Mouse (Mus musculus): Measurements from ENCODE around the gene Sap30bp.

The Sap30bp gene

GRCm38 (mm10) chr11:115904956-115905790, 27.9 kb upstream of the Sap30bp start:
- peak; percentile 74 for DNase-seq (ENCODE audit: low spot score)

GRCm38 (mm10) chr11:115906116-115906515, 27.0 kb upstream of the Sap30bp start:
- no peak for DNase-seq (ENCODE audit: low spot score)

GRCm38 (mm10) chr11:115906521-115906920, 26.6 kb upstream of the Sap30bp start:
- no peak for DNase-seq (ENCODE audit: low spot score)

- peak; percentile 71 for DNase-seq (ENCODE audit: low spot score)
Measured at GRCm38 (mm10) chr11:115911134-115911561, 21.9 kb upstream of the Sap30bp start.

- DNase-seq (ENCODE audit: low spot score): peak; percentile 62
Measured at GRCm38 (mm10) chr11:115911632-115912376, 21.3 kb upstream of the Sap30bp start, which contains the start of gene Smim6. TSS of gene Smim6 (plus strand) at chr11:115912017.

GRCm38 (mm10) chr11:115916579-115916978, 16.5 kb upstream of the Sap30bp start:
- DNase-seq (ENCODE audit: low spot score): no peak

- no peak for DNase-seq (ENCODE audit: low spot score)
Measured at GRCm38 (mm10) chr11:115918637-115919036, 14.4 kb upstream of the Sap30bp start.

GRCm38 (mm10) chr11:115919073-115919472, 14.0 kb upstream of the Sap30bp start:
- DNase-seq (ENCODE audit: low spot score): no peak

- DNase-seq (ENCODE audit: low spot score): peak; percentile 63
Measured at GRCm38 (mm10) chr11:115920110-115920818, 12.8 kb upstream of the Sap30bp start.

GRCm38 (mm10) chr11:115921986-115922385, 11.1 kb upstream of the Sap30bp start:
- DNase-seq (ENCODE audit: low spot score): no peak

- DNase-seq (ENCODE audit: low spot score): no peak
Measured at GRCm38 (mm10) chr11:115929031-115929430, 4.1 kb upstream of the Sap30bp start.

- no peak for DNase-seq (ENCODE audit: low spot score)
Measured at GRCm38 (mm10) chr11:115929818-115930217, 3.3 kb upstream of the Sap30bp start.

GRCm38 (mm10) chr11:115931235-115931634, 1.8 kb upstream of the Sap30bp start:
- no peak for DNase-seq (ENCODE audit: low spot score)

GRCm38 (mm10) chr11:115933747-115934110, 647 bp downstream of the Sap30bp start:
- DNase-seq (ENCODE audit: low spot score): no peak

GRCm38 (mm10) chr11:115939690-115940329, 6.7 kb downstream of the Sap30bp start:
- peak; percentile 72 for DNase-seq (ENCODE audit: low spot score)

- DNase-seq (ENCODE audit: low spot score): no peak
Measured at GRCm38 (mm10) chr11:115941980-115942379, 8.9 kb downstream of the Sap30bp start.

GRCm38 (mm10) chr11:115945247-115945646, 12.2 kb downstream of the Sap30bp start:
- peak; percentile 55 for DNase-seq (ENCODE audit: low spot score)

GRCm38 (mm10) chr11:115946221-115946828, 13.2 kb downstream of the Sap30bp start:
- DNase-seq (ENCODE audit: low spot score): no peak

GRCm38 (mm10) chr11:115948316-115948715, 15.2 kb downstream of the Sap30bp start:
- DNase-seq (ENCODE audit: low spot score): no peak

GRCm38 (mm10) chr11:115950719-115951118, 17.6 kb downstream of the Sap30bp start:
- no peak for DNase-seq (ENCODE audit: low spot score)

- peak; percentile 42 for DNase-seq (ENCODE audit: low spot score)
Measured at GRCm38 (mm10) chr11:115954712-115955111, 21.6 kb downstream of the Sap30bp start.

Data from urinary bladder, postnatal 14 days (tissue).